In the genomic region with DNA sequence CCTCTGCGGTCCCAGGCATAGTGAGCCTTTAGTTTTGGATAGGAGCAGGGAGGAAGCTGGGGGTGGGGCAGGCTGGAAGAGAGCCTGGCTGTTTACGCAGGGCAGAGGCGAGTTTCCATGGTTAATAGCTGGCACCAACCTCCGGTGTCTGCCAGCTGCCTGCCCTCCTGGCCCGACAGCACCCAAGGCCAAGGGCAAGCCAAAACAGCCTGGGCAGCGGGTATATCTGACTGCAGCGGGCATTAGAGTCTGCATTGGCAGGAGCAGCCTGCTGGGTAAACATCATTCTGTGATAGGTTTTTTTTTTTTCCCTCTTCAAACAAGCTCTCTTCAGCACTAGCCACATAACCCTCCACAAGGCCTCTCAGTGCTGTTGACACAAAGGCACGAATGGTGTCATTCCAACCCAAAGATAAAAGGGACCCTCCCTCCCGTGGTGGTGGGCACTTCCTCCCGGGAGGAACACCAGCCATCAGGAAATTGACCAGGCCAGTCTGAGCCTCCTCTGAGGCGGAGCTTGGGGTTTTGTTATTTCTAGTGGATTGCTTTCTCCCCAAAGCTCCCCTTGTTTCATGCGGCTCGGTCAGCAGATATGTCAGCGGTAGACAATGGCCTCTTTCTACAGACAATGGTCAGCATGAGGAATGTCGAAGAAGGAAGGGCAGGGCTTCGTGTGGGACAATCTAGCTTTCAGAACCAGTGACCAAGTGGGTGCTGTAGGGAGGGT, we compare ENCODE assay signal across 7 mouse cellular contexts.
DNase-seq lines count a peak whose midpoint lies in the region; ATAC-seq lines count a peak whose summit lies in the region.

No protein-coding gene starts in this region.

- H3K9me3 ChIP-seq in liver, embryonic 13.5 days (replicated peaks) = no peaks in the 10 kb centered on the region
- no peaks in the 10 kb centered on the region for H3K9me3 ChIP-seq in neural tube, embryonic 13.5 days

- DNase-seq in cerebellum, postnatal 4 days (ENCODE audit: low spot score in 2 of 2) = peak; percentile 19 to 74
- DNase-seq in frontal cortex, postnatal 10 days (ENCODE audit: low spot score in 2 of 2) = peak; percentile 42 to 52
- peak; percentile 84 for DNase-seq in heart, postnatal 4 days
- DNase-seq in layer of hippocampus, adult 11-12 months (ENCODE audit: low spot score) = peak; percentile 65
- DNase-seq in liver, embryonic 13.5 days = no peak
- peak; percentile 8 for DNase-seq in urinary bladder, postnatal 25 days (ENCODE audit: low spot score)

- no peaks in the 10 kb centered on the region for H3K27me3 ChIP-seq in liver, embryonic 13.5 days
- H3K27me3 ChIP-seq in neural tube, embryonic 13.5 days = no peaks in the 10 kb centered on the region

- H3K36me3 ChIP-seq in liver, embryonic 13.5 days = no peaks in the 10 kb centered on the region
- no peaks in the 10 kb centered on the region for H3K36me3 ChIP-seq in neural tube, embryonic 13.5 days

- H3K9ac ChIP-seq in liver, embryonic 13.5 days = no peak overlapping the region
- peak overlapping the region; percentile 41; the same call in 1 of the 2 replicates for H3K9ac ChIP-seq in neural tube, embryonic 13.5 days

- 0 out of 2 replicates have a peak overlapping the region, but pooled peaks have one; percentile 10 for H3K4me3 ChIP-seq in liver, embryonic 13.5 days (replicated peaks)
- no peak overlapping the region for H3K4me3 ChIP-seq in neural tube, embryonic 13.5 days

- peak; percentile 48 for ATAC-seq in liver, embryonic 13.5 days (ENCODE audit: low read depth)
- peak; percentile 71 for ATAC-seq in neural tube, embryonic 13.5 days (ENCODE audit: low read depth)

- H3K27ac ChIP-seq in liver, embryonic 13.5 days = no peak overlapping the region; the same call in 1 of the 2 replicates
- H3K27ac ChIP-seq in neural tube, embryonic 13.5 days (replicated peaks) = peak overlapping the region; percentile 73

- peak overlapping the region; percentile 39 for H3K4me2 ChIP-seq in liver, embryonic 13.5 days
- H3K4me2 ChIP-seq in neural tube, embryonic 13.5 days = peak overlapping the region; percentile 41

- peaks cover 10% of the 10 kb centered on the region for H3K4me1 ChIP-seq in liver, embryonic 13.5 days (replicated peaks)
- peaks cover 29% of the 10 kb centered on the region for H3K4me1 ChIP-seq in neural tube, embryonic 13.5 days (replicated peaks)

- 17% methylated on average over 16 of the region's 16 CpGs for WGBS in liver, embryonic 13.5 days (ENCODE audit: insufficient replicate concordance)
- 3% methylated on average over 16 of the region's 16 CpGs for WGBS in neural tube, embryonic 13.5 days
